Mouse (Mus musculus) right cerebral cortex, adult 2 months (tissue): Measurements from ENCODE around the gene Cox4i2.
A peak's percentile ranks its signal among the peaks of the same experiment; 100 is the strongest.

Source experiments
- DNase-seq, 2 experiments: peaks; one replicate each; pipeline ENCODE4 v3.0.0; 2021 to 2022; ENCODE audit warnings: low spot score in 2 of 2

Gene Cox4i2

GRCm38 (mm10) chr2:152767618-152768271 lies 13.8 kb downstream of the Cox4i2 start:
- no peak for DNase-seq

- DNase-seq, result no peak
Measured at GRCm38 (mm10) chr2:152769677-152770076, 15.7 kb downstream of the Cox4i2 start.

GRCm38 (mm10) chr2:152771571-152771970 lies 17.6 kb downstream of the Cox4i2 start:
- no peak for DNase-seq

- no peak for DNase-seq
Measured at GRCm38 (mm10) chr2:152772231-152772630, 18.3 kb downstream of the Cox4i2 start.

- no peak for DNase-seq
Measured at GRCm38 (mm10) chr2:152775357-152775756, 21.4 kb downstream of the Cox4i2 start.

GRCm38 (mm10) chr2:152776019-152776418 lies 22.0 kb downstream of the Cox4i2 start:
- DNase-seq, result no peak

- peak; percentile 78 to 79 for DNase-seq
Measured at GRCm38 (mm10) chr2:152776435-152776834, 22.5 kb downstream of the Cox4i2 start.

- no peak for DNase-seq
Measured at GRCm38 (mm10) chr2:152777081-152777480, 23.1 kb downstream of the Cox4i2 start.

- DNase-seq, result no peak
Measured at GRCm38 (mm10) chr2:152780466-152780865, 26.5 kb downstream of the Cox4i2 start.

GRCm38 (mm10) chr2:152781031-152781711 lies 27.2 kb downstream of the Cox4i2 start:
- DNase-seq, result no peak

- no peak for DNase-seq
Measured at GRCm38 (mm10) chr2:152782656-152783055, 28.7 kb downstream of the Cox4i2 start.

- no peak for DNase-seq
Measured at GRCm38 (mm10) chr2:152783241-152783640, 29.3 kb downstream of the Cox4i2 start.

- DNase-seq, result no peak
Measured at GRCm38 (mm10) chr2:152784640-152785039, 30.7 kb downstream of the Cox4i2 start.

GRCm38 (mm10) chr2:152785446-152786350 lies 31.7 kb downstream of the Cox4i2 start:
- DNase-seq, result peak; percentile 70 to 82

- no peak for DNase-seq
Measured at GRCm38 (mm10) chr2:152787136-152787535, 33.2 kb downstream of the Cox4i2 start.

GRCm38 (mm10) chr2:152787543-152787942 lies 33.6 kb downstream of the Cox4i2 start:
- no peak for DNase-seq

GRCm38 (mm10) chr2:152788892-152789421 lies 35.0 kb downstream of the Cox4i2 start:
- DNase-seq, result peak; percentile 55 to 64

- DNase-seq, result no peak
Measured at GRCm38 (mm10) chr2:152789591-152789999, 35.6 kb downstream of the Cox4i2 start.

GRCm38 (mm10) chr2:152792461-152792860 lies 38.5 kb downstream of the Cox4i2 start:
- no peak for DNase-seq

- peak in 1 of 2 experiments; percentile 57 for DNase-seq
Measured at GRCm38 (mm10) chr2:152793381-152793780, 39.4 kb downstream of the Cox4i2 start.

GRCm38 (mm10) chr2:152794281-152794827 lies 40.4 kb downstream of the Cox4i2 start:
- DNase-seq, result no peak

- no peak for DNase-seq
Measured at GRCm38 (mm10) chr2:152797589-152797988, 43.6 kb downstream of the Cox4i2 start.
